Comparison of ENCODE assay signal across 26 mouse cellular contexts in the genomic region with DNA sequence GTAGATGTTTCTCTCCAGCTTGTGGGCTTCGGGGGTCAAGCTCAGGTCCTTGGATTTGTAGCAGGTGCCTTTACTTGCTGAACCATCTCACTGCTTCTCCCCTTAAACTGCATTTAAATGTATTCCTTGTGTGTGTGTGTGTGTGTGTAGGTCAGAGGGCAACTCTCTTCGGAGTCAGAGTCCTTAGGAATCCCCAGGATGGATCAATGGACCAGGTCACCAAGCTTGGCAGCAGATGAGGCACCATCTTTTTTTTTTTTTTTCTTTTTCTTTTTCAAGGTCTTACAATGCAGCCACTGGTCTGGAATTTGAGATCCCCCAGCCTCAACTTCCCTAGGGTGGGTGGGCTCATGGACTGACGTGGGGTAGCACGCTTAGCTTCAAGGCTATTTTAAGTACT. TPM values are rescaled to one million over a fixed set of nuclear protein-coding genes. Genes with fewer than 3 reads are reported as not detected.
A peak's percentile ranks its signal among the peaks of the same experiment; 100 is the strongest.
DNase-seq lines count a peak whose midpoint lies in the region; ATAC-seq and TF ChIP-seq lines count a peak whose summit lies in the region.
"Had no signal": no experiment of that assay in that cellular context is flagged by ENCODE, and none has a peak within 500 bp of the region (broad histone marks: within the 10 kb centered on the region; RNA-seq: fewer than 3 reads in every experiment).

No protein-coding gene starts in this region.

- no peak for ATAC-seq in liver, embryonic 12.5 days
- ATAC-seq in liver, postnatal 0 days = no peak
- ATAC-seq: CD4-positive, CD25-positive, alpha-beta regulatory T cell, adult 4 months had no signal

- H3K27me3 ChIP-seq in kidney, adult 2 months (replicated peaks; ENCODE audit: control insufficient read depth, insufficient read depth, low read length) = no peaks in the 10 kb centered on the region
- H3K27me3 ChIP-seq in liver, embryonic 12.5 days (replicated peaks) = no peaks in the 10 kb centered on the region
- no peaks in the 10 kb centered on the region for H3K27me3 ChIP-seq in liver, postnatal 0 days (ENCODE audit: insufficient read depth, low read length)
- no peaks in the 10 kb centered on the region for H3K27me3 ChIP-seq in thymus, adult 2 months (ENCODE audit: control insufficient read depth, insufficient read depth, low read length)
- H3K27me3 ChIP-seq: embryonic facial prominence, embryonic 15.5 days; forebrain, embryonic 12.5 days; hindbrain, embryonic 13.5 days; limb, embryonic 13.5 days; neural tube, embryonic 12.5 days had no signal

- 88% methylated on average over 4 of the region's 4 CpGs for WGBS in kidney, adult 2 months
- WGBS in bone marrow, adult 2 months = 86% methylated on average over 4 of the region's 4 CpGs
- 81% methylated on average over 4 of the region's 4 CpGs for WGBS in liver, embryonic 12.5 days (ENCODE audit: insufficient replicate concordance)
- WGBS in liver, postnatal 0 days (ENCODE audit: insufficient replicate concordance) = 75% methylated on average over 4 of the region's 4 CpGs
- 92% methylated on average over 4 of the region's 4 CpGs for WGBS in thymus, adult 2 months

- no peak for TF ChIP-seq POLR2A in kidney, adult 2 months (IDR thresholded peaks at IDR 0.05; ENCODE audit: low read depth, low read length)
- no peak for TF ChIP-seq POLR2A in bone marrow, adult 2 months (IDR thresholded peaks at IDR 0.05; ENCODE audit: borderline replicate concordance, control insufficient read depth, low read depth, low read length)
- no peak for TF ChIP-seq POLR2A in thymus, adult 2 months (IDR thresholded peaks at IDR 0.05; ENCODE audit: control insufficient read depth, extremely low read depth, insufficient read depth, low read length, poor library complexity)

- H3K9ac ChIP-seq in liver, embryonic 12.5 days = peak overlapping the region; percentile 98
- H3K9ac ChIP-seq in liver, postnatal 0 days (replicated peaks) = no peak overlapping the region
- H3K9ac ChIP-seq: embryonic facial prominence, embryonic 15.5 days; forebrain, embryonic 12.5 days; hindbrain, embryonic 13.5 days; limb, embryonic 13.5 days; lung, embryonic 14.5 days; neural tube, embryonic 12.5 days had no signal

- H3K4me3 ChIP-seq in kidney, adult 2 months (ENCODE audit: insufficient read depth, low read depth, low read length) = no peak overlapping the region
- no peak overlapping the region for H3K4me3 ChIP-seq in bone marrow, adult 2 months (replicated peaks; ENCODE audit: control insufficient read depth, low read depth, low read length)
- no peak overlapping the region for H3K4me3 ChIP-seq in liver, embryonic 12.5 days
- H3K4me3 ChIP-seq in liver, postnatal 0 days (ENCODE audit: low read depth, low read length) = no peak overlapping the region
- H3K4me3 ChIP-seq in thymus, adult 2 months (ENCODE audit: control insufficient read depth, insufficient read depth, low read length) = no peak overlapping the region
- H3K4me3 ChIP-seq: embryonic facial prominence, embryonic 10.5 days; embryonic facial prominence, embryonic 15.5 days; forebrain, embryonic 12.5 days; hindbrain, embryonic 13.5 days; limb, embryonic 13.5 days; midbrain, embryonic 10.5 days; myocyte; neural tube, embryonic 12.5 days had no signal

- peak; percentile 18 for DNase-seq in kidney, adult 2 months
- no peak for DNase-seq in kidney, postnatal 4 days
- DNase-seq in liver, postnatal 0 days = no peak
- no peak for DNase-seq in thymus, adult 2 months
- DNase-seq in right cerebral cortex, adult 2 months (ENCODE audit: low spot score in 2 of 2) = no peak
- DNase-seq: adrenal gland, postnatal 25 days; cerebellum, adult 2 months; cerebellum, postnatal 25 days; gastrocnemius, postnatal 10 days; heart, postnatal 4 days; kidney, adult 18-20 months; lung, embryonic 14.5 days; lung, postnatal 14 days; right cerebral cortex, adult 18-20 months; right cerebral cortex, postnatal 4 days had no signal

- peak; percentile 16; the same call in 1 of the 2 replicates for TF ChIP-seq EP300 in liver, postnatal 0 days (IDR thresholded peaks at IDR 0.05; ENCODE audit: low read depth)

- no peak overlapping the region for H3K27ac ChIP-seq in kidney, adult 2 months (ENCODE audit: insufficient read depth, low read depth, low read length)
- peak overlapping the region; percentile 32; the same call in 1 of the 2 replicates for H3K27ac ChIP-seq in bone marrow, adult 2 months (ENCODE audit: control insufficient read depth, insufficient read depth, low read depth, low read length, poor library complexity)
- H3K27ac ChIP-seq in liver, embryonic 12.5 days = peak overlapping the region; percentile 100
- H3K27ac ChIP-seq in liver, postnatal 0 days (ENCODE audit: low read depth) = peak overlapping the region; percentile 100
- no peak overlapping the region for H3K27ac ChIP-seq in thymus, adult 2 months (ENCODE audit: control insufficient read depth, insufficient read depth, low read length)
- H3K27ac ChIP-seq: embryonic facial prominence, embryonic 10.5 days; embryonic facial prominence, embryonic 15.5 days; forebrain, embryonic 12.5 days; hindbrain, embryonic 13.5 days; limb, embryonic 13.5 days; midbrain, embryonic 10.5 days; neural tube, embryonic 12.5 days had no signal

- peaks cover 26% of the 10 kb centered on the region; the same call in 1 of the 2 replicates for H3K4me1 ChIP-seq in kidney, adult 2 months (ENCODE audit: control insufficient read depth, insufficient read depth, low read length)
- peaks cover 7% of the 10 kb centered on the region for H3K4me1 ChIP-seq in bone marrow, adult 2 months (ENCODE audit: control insufficient read depth, insufficient read depth, low read length)
- H3K4me1 ChIP-seq in liver, embryonic 12.5 days = peaks cover 76% of the 10 kb centered on the region
- H3K4me1 ChIP-seq in liver, postnatal 0 days (ENCODE audit: insufficient read depth) = peaks cover 65% of the 10 kb centered on the region
- peaks cover 35% of the 10 kb centered on the region for H3K4me1 ChIP-seq in thymus, adult 2 months (replicated peaks; ENCODE audit: control insufficient read depth, insufficient read depth, low read length)

- H3K9me3 ChIP-seq in liver, embryonic 12.5 days (replicated peaks) = no peaks in the 10 kb centered on the region
- no peaks in the 10 kb centered on the region for H3K9me3 ChIP-seq in liver, postnatal 0 days (ENCODE audit: low read length)
- H3K9me3 ChIP-seq: embryonic facial prominence, embryonic 10.5 days; embryonic facial prominence, embryonic 15.5 days; forebrain, embryonic 12.5 days; hindbrain, embryonic 13.5 days; limb, embryonic 13.5 days; midbrain, embryonic 10.5 days; neural tube, embryonic 12.5 days had no signal

- H3K4me2 ChIP-seq in liver, embryonic 12.5 days = peak overlapping the region; percentile 71
- no peak overlapping the region; the same call in none of the 2 replicates for H3K4me2 ChIP-seq in liver, postnatal 0 days (ENCODE audit: low read depth, low read length)
- H3K4me2 ChIP-seq: embryonic facial prominence, embryonic 15.5 days; forebrain, embryonic 12.5 days; hindbrain, embryonic 13.5 days; limb, embryonic 13.5 days; lung, embryonic 14.5 days; neural tube, embryonic 12.5 days had no signal

- no peak for TF ChIP-seq CTCF in kidney, adult 2 months (conservative IDR thresholded peaks at IDR 0.05; ENCODE audit: insufficient read depth, insufficient read length, low read depth, low read length)
- TF ChIP-seq CTCF in bone marrow, adult 2 months (IDR thresholded peaks at IDR 0.05; ENCODE audit: control insufficient read depth, insufficient read depth, low read length) = no peak
- TF ChIP-seq CTCF in liver, postnatal 0 days (IDR thresholded peaks at IDR 0.05; ENCODE audit: low read depth) = no peak
- TF ChIP-seq CTCF in thymus, adult 2 months (IDR thresholded peaks at IDR 0.05; ENCODE audit: borderline replicate concordance, control insufficient read depth, extremely low read depth, insufficient read depth, low read length, poor library complexity) = no peak

- H3K36me3 ChIP-seq in kidney, adult 2 months (ENCODE audit: control insufficient read depth, insufficient read depth, low read length) = peaks cover 1% of the 10 kb centered on the region; the same call in 1 of the 2 replicates
- H3K36me3 ChIP-seq in liver, embryonic 12.5 days = peaks cover 23% of the 10 kb centered on the region
- peaks cover 17% of the 10 kb centered on the region for H3K36me3 ChIP-seq in liver, postnatal 0 days (replicated peaks; ENCODE audit: insufficient read depth, low read length)
- H3K36me3 ChIP-seq in thymus, adult 2 months (ENCODE audit: control insufficient read depth, insufficient read depth, low read length) = no peaks in the 10 kb centered on the region
- H3K36me3 ChIP-seq: embryonic facial prominence, embryonic 15.5 days; forebrain, embryonic 12.5 days; hindbrain, embryonic 13.5 days; limb, embryonic 13.5 days; neural tube, embryonic 12.5 days had no signal

RNA-seq across cellular contexts. Expression of gene Usp4, which starts 3.2 kb away (rescaled TPM):
- 68.6 and 74.1 TPM in 2 replicates for polyA plus RNA-seq in kidney, adult 2 months (2012; rRNA removed)
- polyA plus RNA-seq in bone marrow, adult 2 months (2011; ENCODE audit: insufficient read depth, insufficient read length, low replicate concordance, missing spikeins) = 102 and 256 TPM in 2 replicates
- polyA plus RNA-seq in liver, embryonic 12.5 days (2016; fragmentation: Nextera tagmentation; extraction: Ambion mirVana) = 87.4 and 92.1 TPM in 2 replicates
- 35.9 and 38.2 TPM in 2 replicates for polyA plus RNA-seq in liver, postnatal 0 days (2015; fragmentation: Nextera tagmentation; extraction: Ambion mirVana)
- 100 and 104 TPM in 2 replicates for polyA plus RNA-seq in thymus, adult 2 months (2012; rRNA removed)

RNA-seq across cellular contexts. Expression of gene Gpx1, which starts 5.8 kb away (rescaled TPM):
- 5,487 and 5,501 TPM in 2 replicates for polyA plus RNA-seq in kidney, adult 2 months (2012; rRNA removed)
- 1,398 and 2,156 TPM in 2 replicates for polyA plus RNA-seq in bone marrow, adult 2 months (2011; ENCODE audit: insufficient read depth, insufficient read length, low replicate concordance, missing spikeins)
- 5,938 and 5,957 TPM in 2 replicates for polyA plus RNA-seq in liver, embryonic 12.5 days (2016; fragmentation: Nextera tagmentation; extraction: Ambion mirVana)
- polyA plus RNA-seq in liver, postnatal 0 days (2015; fragmentation: Nextera tagmentation; extraction: Ambion mirVana) = 3,657 and 3,917 TPM in 2 replicates
- polyA plus RNA-seq in thymus, adult 2 months (2012; rRNA removed) = 800 and 899 TPM in 2 replicates

RNA-seq across cellular contexts. Expression of gene Tcta, which starts 38.5 kb away (rescaled TPM):
- 53.0 and 55.3 TPM in 2 replicates for polyA plus RNA-seq in kidney, adult 2 months (2012; rRNA removed)
- 5.6 and 13.2 TPM in 2 replicates for polyA plus RNA-seq in bone marrow, adult 2 months (2011; ENCODE audit: insufficient read depth, insufficient read length, low replicate concordance, missing spikeins)
- polyA plus RNA-seq in liver, embryonic 12.5 days (2016; fragmentation: Nextera tagmentation; extraction: Ambion mirVana) = 13.4 TPM in 2 replicates
- 14.8 and 16.3 TPM in 2 replicates for polyA plus RNA-seq in liver, postnatal 0 days (2015; fragmentation: Nextera tagmentation; extraction: Ambion mirVana)
- polyA plus RNA-seq in thymus, adult 2 months (2012; rRNA removed) = 31.1 and 43.4 TPM in 2 replicates

RNA-seq across cellular contexts. Expression of gene Rhoa, which starts 38.5 kb away (rescaled TPM):
- 125 and 179 TPM in 2 replicates for polyA plus RNA-seq in kidney, adult 2 months (2012; rRNA removed)
- 138 and 223 TPM in 2 replicates for polyA plus RNA-seq in bone marrow, adult 2 months (2011; ENCODE audit: insufficient read depth, insufficient read length, low replicate concordance, missing spikeins)
- 249 and 259 TPM in 2 replicates for polyA plus RNA-seq in liver, embryonic 12.5 days (2016; fragmentation: Nextera tagmentation; extraction: Ambion mirVana)
- 163 and 165 TPM in 2 replicates for polyA plus RNA-seq in liver, postnatal 0 days (2015; fragmentation: Nextera tagmentation; extraction: Ambion mirVana)
- 148 and 178 TPM in 2 replicates for polyA plus RNA-seq in thymus, adult 2 months (2012; rRNA removed)

RNA-seq across cellular contexts. Expression of gene Amt, which starts 47.8 kb away (rescaled TPM):
- polyA plus RNA-seq in kidney, adult 2 months (2012; rRNA removed) = 77.5 and 84.2 TPM in 2 replicates
- polyA plus RNA-seq in bone marrow, adult 2 months (2011; ENCODE audit: insufficient read depth, insufficient read length, low replicate concordance, missing spikeins) = 1.7 and 15.2 TPM in 2 replicates
- 10.9 and 12.9 TPM in 2 replicates for polyA plus RNA-seq in liver, embryonic 12.5 days (2016; fragmentation: Nextera tagmentation; extraction: Ambion mirVana)
- polyA plus RNA-seq in liver, postnatal 0 days (2015; fragmentation: Nextera tagmentation; extraction: Ambion mirVana) = 10.9 and 13.5 TPM in 2 replicates
- 3.2 and 4.4 TPM in 2 replicates for polyA plus RNA-seq in thymus, adult 2 months (2012; rRNA removed)

Comparison
In these comparisons a context has a peak if more than half of its experiments do, and no peak if none do; other contexts are left out.
1. H3K27ac ChIP-seq: peak in bone marrow, adult 2 months (single experiment), liver, embryonic 12.5 days (single experiment) and liver, postnatal 0 days (single experiment); none in kidney, adult 2 months (single experiment) and thymus, adult 2 months (single experiment).